Mouse (Mus musculus) hindbrain, embryonic 13.5 days (tissue): ENCODE results near the gene Slc12a4. TPM values are rescaled to one million over a fixed set of nuclear protein-coding genes. Genes with fewer than 3 reads are reported as not detected.
"Not testable (repeated sequence)": the region's sequence is repeated elsewhere in the genome, so short reads cannot be mapped to it uniquely, and the experiment has no call there.

Source experiments
- ATAC-seq: fragments of 200-750 bp; cut with Nextera tagmentation; 2 replicates; pipeline ENCODE4 v1.8.0; 2017; ENCODE audit warnings: moderate TSS enrichment; ENCODE audit not compliant: low FRiP score
- H3K27ac ChIP-seq: fragments of 300-500 bp; sonication (generic); 2 replicates; pipeline ENCODE4 v1.5.1; 2015; ENCODE audit warnings: inconsistent platforms, mild to moderate bottlenecking, moderate library complexity
- H3K27me3 ChIP-seq: fragments of 300-500 bp; sonication (generic); 2 replicates; pipeline ENCODE4 v1.6.1; 2015; ENCODE audit warnings: mild to moderate bottlenecking, inconsistent platforms
- H3K36me3 ChIP-seq: fragments of 300-500 bp; sonication (generic); 2 replicates; pipeline ENCODE4 v1.6.1; 2015; ENCODE audit warnings: mild to moderate bottlenecking, inconsistent platforms
- H3K4me1 ChIP-seq: fragments of 300-500 bp; sonication (generic); replicated peaks from 2 replicates; pipeline ENCODE4 v1.6.1; 2015; ENCODE audit warnings: inconsistent platforms
- H3K4me2 ChIP-seq: fragments of 300-500 bp; sonication (generic); 2 replicates; pipeline ENCODE4 v1.6.1; 2015; ENCODE audit warnings: inconsistent platforms, mild to moderate bottlenecking, moderate library complexity
- H3K4me3 ChIP-seq: fragments of 300-500 bp; sonication (generic); 2 replicates; pipeline ENCODE4 v1.5.1; 2015; ENCODE audit warnings: mild to moderate bottlenecking, inconsistent platforms
- H3K9ac ChIP-seq: fragments of 300-500 bp; sonication (generic); 2 replicates; pipeline ENCODE4 v1.6.1; 2015; ENCODE audit warnings: mild to moderate bottlenecking, inconsistent platforms
- H3K9me3 ChIP-seq: fragments of 300-500 bp; sonication (generic); 2 replicates; pipeline ENCODE4 v1.6.1; 2016; ENCODE audit warnings: inconsistent platforms
- WGBS: fragments of 180-500 bp; shearing (Covaris S2); methylation state at CpG from one replicate; pipeline ENCODE4 v1.1.7; 2015; 5-methylcytosine and 5-hydroxymethylcytosine counted together
- polyA plus RNA-seq: library from polyadenylated mRNA; unstranded; fragments of >200 nt; fragmentation: Nextera tagmentation; extraction: Ambion mirVana; gene quantifications from 2 replicates; pipeline ENCODE4 v1.2.1, GENCODE M21; 2015

Gene Slc12a4
- polyA plus RNA-seq, 1 experiment from 2014 or later = 8.9 TPM

GRCm38 (mm10) chr8:105993226-105993625 is 27.3 kb upstream of the Slc12a4 start:
- Histone ChIP-seq H3K27me3 (peaks cover 10% of the 10 kb centered on the region; the same call in 1 of the 2 replicates), H3K9me3 (no peaks in the 10 kb centered on the region), H3K27ac (no peak overlapping the region), H3K4me2 (no peak overlapping the region), H3K36me3 (no peaks in the 10 kb centered on the region), H3K9ac (no peak overlapping the region), H3K4me1 (peaks cover 4% of the 10 kb centered on the region; the same call in 1 of the 2 replicates), H3K4me3 (no peak overlapping the region)
- WGBS = 58% methylated on average over 4 of the region's 4 CpGs
- no peak for ATAC-seq

DNA sequence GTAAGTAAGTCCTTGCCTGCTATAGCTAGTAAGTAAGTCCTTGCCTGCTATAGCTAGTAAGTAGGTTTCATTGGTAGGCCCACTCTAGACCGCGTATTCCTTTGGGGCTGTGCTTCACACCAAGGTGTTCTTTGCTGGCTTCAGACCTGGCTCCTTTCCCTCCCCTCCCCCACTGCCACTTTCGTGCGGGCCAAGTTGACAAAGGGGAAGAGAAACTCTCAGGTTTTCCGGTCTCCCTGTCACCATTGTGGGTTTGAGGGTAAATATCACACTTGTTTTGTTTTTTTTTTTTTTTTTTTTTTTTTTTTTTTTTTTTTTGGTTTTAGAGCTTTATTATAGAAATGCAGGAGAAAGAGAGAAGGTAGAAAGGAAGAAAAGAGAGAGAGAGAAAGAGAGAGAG is 26.6 kb upstream of the Slc12a4 start:
- Histone ChIP-seq H3K4me1 (peaks cover 4% of the 10 kb centered on the region; the same call in 1 of the 2 replicates), H3K4me2 (no peak overlapping the region), H3K9me3 (no peaks in the 10 kb centered on the region), H3K4me3 (no peak overlapping the region), H3K27me3 (peaks cover 10% of the 10 kb centered on the region; the same call in 1 of the 2 replicates), H3K36me3 (no peaks in the 10 kb centered on the region), H3K27ac (no peak overlapping the region; the same call in 1 of the 2 replicates), H3K9ac (no peak overlapping the region)
- 71% methylated on average over 5 of the region's 5 CpGs for WGBS
- ATAC-seq = no peak

- Histone ChIP-seq H3K27me3 (peaks cover 10% of the 10 kb centered on the region; the same call in 1 of the 2 replicates), H3K36me3 (no peaks in the 10 kb centered on the region), H3K4me1 (peaks cover 4% of the 10 kb centered on the region; the same call in 1 of the 2 replicates), H3K9me3 (no peaks in the 10 kb centered on the region), H3K27ac (no peak overlapping the region), H3K4me2 (no peak overlapping the region), H3K9ac (no peak overlapping the region), H3K4me3 (no peak overlapping the region)
- 85% methylated on average over 2 of the region's 2 CpGs for WGBS
- no peak for ATAC-seq
Observed at GRCm38 (mm10) chr8:105991546-105991945, 25.6 kb upstream of the Slc12a4 start.

GRCm38 (mm10) chr8:105990856-105991387 is 25.0 kb upstream of the Slc12a4 start, which contains the start of gene Dus2:
Gene Dus2 (plus strand): TSS chr8:105991337.
- Histone ChIP-seq H3K9me3 (no peaks in the 10 kb centered on the region), H3K4me2 (0 out of 2 replicates have a peak within 1 kb of the TSS, but pooled peaks have one; percentile 16), H3K27ac (no peak within 1 kb of the TSS), H3K4me1 (peaks cover 4% of the 10 kb centered on the region; the same call in 1 of the 2 replicates), H3K4me3 (no peak within 1 kb of the TSS), H3K9ac (no peak within 1 kb of the TSS), H3K36me3 (no peaks in the 10 kb centered on the region), H3K27me3 (peaks cover 10% of the 10 kb centered on the region; the same call in 1 of the 2 replicates)
- no peak for ATAC-seq
- 12% methylated on average over 15 of the region's 15 CpGs for WGBS

GRCm38 (mm10) chr8:105988546-105988945 is 22.6 kb upstream of the Slc12a4 start:
- Histone ChIP-seq H3K36me3 (no peaks in the 10 kb centered on the region), H3K27ac (no peak overlapping the region), H3K9ac (no peak overlapping the region), H3K9me3 (no peaks in the 10 kb centered on the region), H3K27me3 (peaks cover 10% of the 10 kb centered on the region; the same call in 1 of the 2 replicates), H3K4me1 (peaks cover 4% of the 10 kb centered on the region; the same call in 1 of the 2 replicates), H3K4me2 (no peak overlapping the region), H3K4me3 (no peak overlapping the region)
- WGBS = 88% methylated on average over 11 of the region's 11 CpGs
- no peak for ATAC-seq

GRCm38 (mm10) chr8:105983406-105983805 is 17.5 kb upstream of the Slc12a4 start:
- not testable (repeated sequence) for H3K36me3 ChIP-seq, H3K4me2 ChIP-seq, H3K9me3 ChIP-seq, H3K27me3 ChIP-seq, ATAC-seq, H3K9ac ChIP-seq, H3K27ac ChIP-seq, H3K4me1 ChIP-seq, H3K4me3 ChIP-seq
- WGBS = 86% methylated on average over 10 of the region's 11 CpGs

- Histone ChIP-seq H3K4me3 (no peak overlapping the region), H3K9me3 (no peaks in the 10 kb centered on the region), H3K4me2 (no peak overlapping the region), H3K27ac (no peak overlapping the region), H3K4me1 (no peaks in the 10 kb centered on the region), H3K27me3 (no peaks in the 10 kb centered on the region), H3K9ac (no peak overlapping the region), H3K36me3 (no peaks in the 10 kb centered on the region)
- 94% methylated on average over 1 of the region's 1 CpGs for WGBS
- ATAC-seq = no peak
Observed at GRCm38 (mm10) chr8:105981146-105981545, 15.2 kb upstream of the Slc12a4 start.

- H3K4me1 ChIP-seq = no peaks in the 10 kb centered on the region
- 92% methylated on average over 15 of the region's 15 CpGs for WGBS
- ATAC-seq = no peak
- no peak within 1 kb of the TSS for H3K9ac ChIP-seq
- H3K9me3 ChIP-seq = no peaks in the 10 kb centered on the region
- no peak within 1 kb of the TSS for H3K27ac ChIP-seq
- H3K4me2 ChIP-seq = no peak within 1 kb of the TSS
- no peaks in the 10 kb centered on the region for H3K36me3 ChIP-seq
- no peaks in the 10 kb centered on the region for H3K27me3 ChIP-seq
- no peak within 1 kb of the TSS for H3K4me3 ChIP-seq
Observed at GRCm38 (mm10) chr8:105979325-105979724, 13.4 kb upstream of the Slc12a4 start, which contains the start of gene Dpep3. Gene Dpep3 (minus strand): TSS chr8:105979429.

- no peak overlapping the region for H3K27ac ChIP-seq
- H3K9me3 ChIP-seq = no peaks in the 10 kb centered on the region
- H3K36me3 ChIP-seq = no peaks in the 10 kb centered on the region
- no peaks in the 10 kb centered on the region for H3K4me1 ChIP-seq
- ATAC-seq = no peak
- H3K9ac ChIP-seq = no peak overlapping the region
- H3K4me2 ChIP-seq = no peak overlapping the region
- H3K27me3 ChIP-seq = no peaks in the 10 kb centered on the region
- 65% methylated on average over 7 of the region's 7 CpGs for WGBS
- H3K4me3 ChIP-seq = no peak overlapping the region
Observed at GRCm38 (mm10) chr8:105975363-105975762, 9.5 kb upstream of the Slc12a4 start.

- Histone ChIP-seq H3K4me3 (no peak overlapping the region), H3K27ac (no peak overlapping the region), H3K36me3 (no peaks in the 10 kb centered on the region), H3K4me2 (no peak overlapping the region), H3K4me1 (peaks cover 4% of the 10 kb centered on the region; the same call in 1 of the 2 replicates), H3K27me3 (peaks cover 21% of the 10 kb centered on the region), H3K9ac (no peak overlapping the region), H3K9me3 (no peaks in the 10 kb centered on the region)
- 82% methylated on average over 8 of the region's 8 CpGs for WGBS
- no peak for ATAC-seq
Observed at GRCm38 (mm10) chr8:105971019-105971720, 5.3 kb upstream of the Slc12a4 start.

- ATAC-seq = no peak
- WGBS = 94% methylated on average over 1 of the region's 1 CpGs
- Histone ChIP-seq H3K9ac (no peak overlapping the region), H3K4me3 (no peak overlapping the region), H3K4me2 (no peak overlapping the region), H3K4me1 (peaks cover 12% of the 10 kb centered on the region), H3K9me3 (no peaks in the 10 kb centered on the region), H3K27ac (no peak overlapping the region), H3K27me3 (peaks cover 39% of the 10 kb centered on the region), H3K36me3 (no peaks in the 10 kb centered on the region)
Observed at GRCm38 (mm10) chr8:105969367-105969766, 3.5 kb upstream of the Slc12a4 start.

GRCm38 (mm10) chr8:105966692-105967311 is 905 bp upstream of the Slc12a4 start:
- Histone ChIP-seq H3K4me2 (peak overlapping the region; percentile 16; the same call in 1 of the 2 replicates), H3K27ac (no peak overlapping the region), H3K9me3 (no peaks in the 10 kb centered on the region), H3K27me3 (peaks cover 47% of the 10 kb centered on the region), H3K9ac (no peak overlapping the region), H3K36me3 (no peaks in the 10 kb centered on the region), H3K4me3 (no peak overlapping the region), H3K4me1 (peaks cover 12% of the 10 kb centered on the region)
- no peak for ATAC-seq
- WGBS = 7% methylated on average over 19 of the region's 19 CpGs
